Mouse (Mus musculus): ENCODE data around the gene Wdr63. TPM values are rescaled to one million over a fixed set of nuclear protein-coding genes. Genes with fewer than 3 reads are reported as not detected.

Gene Wdr63
- polyA plus RNA-seq, 1 experiment from 2014 or later: not detected

DNA sequence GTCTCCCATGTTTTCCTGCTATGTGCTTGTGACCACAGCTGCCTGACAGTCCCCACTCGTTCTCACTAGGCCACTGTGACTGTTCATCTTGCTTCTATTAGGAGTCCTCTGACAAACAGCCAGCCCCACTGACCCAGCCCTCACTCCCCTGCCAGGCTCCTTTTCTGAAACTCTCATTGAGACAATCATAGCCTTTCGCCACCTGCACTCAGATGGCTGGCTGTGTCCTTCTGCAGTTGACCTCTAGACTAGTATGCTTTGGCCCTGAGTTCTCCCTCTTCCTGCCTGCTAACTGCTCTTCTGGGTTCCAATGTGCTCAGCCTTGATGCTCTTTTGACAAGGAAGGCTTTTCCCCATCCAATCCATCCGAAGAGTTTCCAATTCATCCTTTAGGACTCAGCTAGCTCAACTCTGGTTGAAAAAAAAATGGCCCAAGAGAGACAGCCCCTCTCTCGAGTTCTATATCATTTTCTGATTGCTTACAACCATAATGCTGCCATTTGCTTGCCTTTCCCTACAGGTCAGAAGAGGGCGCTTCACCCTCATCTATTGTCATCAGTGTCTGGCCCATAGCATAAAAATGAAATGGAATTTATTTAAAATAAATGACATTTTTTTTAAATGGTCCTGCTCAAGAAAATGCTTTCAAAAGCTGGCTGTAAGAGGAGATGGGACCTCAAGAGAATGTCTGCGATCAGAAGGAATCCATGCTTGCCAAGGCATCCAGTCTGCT is 54.7 kb downstream of the Wdr63 start:
- Histone ChIP-seq H3K4me2 (no peak overlapping the region), H3K27ac (ENCODE audit: poor library complexity, severe bottlenecking) (no peak overlapping the region), H3K4me1 (replicated peaks) (peaks cover 35% of the 10 kb centered on the region), H3K36me3 (no peaks in the 10 kb centered on the region), H3K9me3 (replicated peaks) (no peaks in the 10 kb centered on the region), H3K4me3 (no peak overlapping the region), H3K27me3 (replicated peaks) (no peaks in the 10 kb centered on the region), H3K9ac (no peak overlapping the region)
- no peak for ATAC-seq (ENCODE audit: insufficient number of reproducible peaks, low FRiP score)
- WGBS: 53% methylated on average over 6 of the region's 6 CpGs

DNA sequence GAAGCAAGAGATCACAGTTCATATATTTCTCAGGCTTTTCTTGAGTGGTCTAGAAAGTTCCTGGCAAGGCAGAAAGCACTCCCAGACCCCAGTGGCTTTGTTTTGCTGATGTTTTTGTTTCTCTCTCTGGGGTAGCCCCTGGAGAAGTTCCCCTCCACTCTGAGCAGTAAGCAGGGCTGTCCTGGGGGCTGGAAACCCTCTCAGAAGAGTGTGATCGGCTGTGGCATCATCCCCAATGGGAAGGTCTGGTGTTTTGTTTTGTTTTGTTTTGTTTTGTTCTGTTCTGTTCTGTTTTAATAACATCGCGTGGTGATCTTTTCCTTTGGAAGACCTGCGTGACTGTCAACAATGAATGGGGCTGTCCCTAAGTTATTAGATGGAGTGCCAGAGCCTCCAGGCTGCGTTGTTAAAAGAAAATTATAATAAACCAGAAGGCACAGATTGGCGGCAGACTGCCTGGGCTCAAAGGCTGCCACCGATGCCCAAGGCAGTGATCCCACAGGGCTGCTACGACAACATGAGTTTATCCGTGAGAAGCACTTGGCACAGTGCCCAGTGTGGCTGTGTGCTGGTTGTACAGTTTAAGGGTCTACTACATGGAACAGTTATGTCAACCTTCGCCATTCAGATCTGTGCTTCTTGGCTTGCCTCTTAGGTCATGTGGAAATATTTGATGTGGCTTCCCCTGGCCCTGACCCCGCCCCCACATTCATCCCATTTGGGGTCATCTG is 56.5 kb downstream of the Wdr63 start:
- Histone ChIP-seq H3K4me1 (replicated peaks) (peaks cover 51% of the 10 kb centered on the region), H3K27ac (ENCODE audit: poor library complexity, severe bottlenecking) (no peak overlapping the region; the same call in 1 of the 2 replicates), H3K27me3 (replicated peaks) (no peaks in the 10 kb centered on the region), H3K36me3 (no peaks in the 10 kb centered on the region), H3K9ac (peak overlapping the region; percentile 27; the same call in 1 of the 2 replicates), H3K4me3 (no peak overlapping the region), H3K9me3 (replicated peaks) (no peaks in the 10 kb centered on the region), H3K4me2 (peak overlapping the region; percentile 1; the same call in 1 of the 2 replicates)
- 50% methylated on average over 11 of the region's 11 CpGs for WGBS
- ATAC-seq (ENCODE audit: insufficient number of reproducible peaks, low FRiP score): peak; percentile 29; the same call in 1 of the 2 replicates

DNA sequence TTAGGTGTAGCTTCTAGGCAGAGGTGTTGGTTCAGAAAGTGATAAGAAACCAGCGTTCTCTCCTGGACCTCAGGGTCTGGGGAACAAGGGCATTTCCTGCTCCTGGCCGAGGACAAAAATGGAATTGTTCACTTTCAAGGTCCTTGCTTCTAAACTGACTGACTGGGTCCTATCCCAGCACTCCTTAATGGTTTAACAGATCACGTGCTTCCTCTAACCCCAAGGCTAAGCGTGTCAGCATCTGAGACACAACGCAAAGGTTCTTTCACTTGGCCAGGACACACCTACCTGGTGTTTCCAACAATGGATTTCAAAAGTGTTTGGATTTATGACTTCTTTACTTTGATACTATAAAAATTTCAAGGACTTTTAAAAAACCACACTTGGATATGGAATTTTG is 58.0 kb downstream of the Wdr63 start:
- Histone ChIP-seq H3K27me3 (replicated peaks) (no peaks in the 10 kb centered on the region), H3K4me2 (no peak overlapping the region), H3K9ac (no peak overlapping the region), H3K27ac (ENCODE audit: poor library complexity, severe bottlenecking) (no peak overlapping the region), H3K9me3 (replicated peaks) (no peaks in the 10 kb centered on the region), H3K4me3 (no peak overlapping the region), H3K36me3 (no peaks in the 10 kb centered on the region), H3K4me1 (replicated peaks) (peaks cover 57% of the 10 kb centered on the region)
- WGBS: 66% methylated on average over 5 of the region's 5 CpGs
- ATAC-seq (ENCODE audit: insufficient number of reproducible peaks, low FRiP score): no peak

DNA sequence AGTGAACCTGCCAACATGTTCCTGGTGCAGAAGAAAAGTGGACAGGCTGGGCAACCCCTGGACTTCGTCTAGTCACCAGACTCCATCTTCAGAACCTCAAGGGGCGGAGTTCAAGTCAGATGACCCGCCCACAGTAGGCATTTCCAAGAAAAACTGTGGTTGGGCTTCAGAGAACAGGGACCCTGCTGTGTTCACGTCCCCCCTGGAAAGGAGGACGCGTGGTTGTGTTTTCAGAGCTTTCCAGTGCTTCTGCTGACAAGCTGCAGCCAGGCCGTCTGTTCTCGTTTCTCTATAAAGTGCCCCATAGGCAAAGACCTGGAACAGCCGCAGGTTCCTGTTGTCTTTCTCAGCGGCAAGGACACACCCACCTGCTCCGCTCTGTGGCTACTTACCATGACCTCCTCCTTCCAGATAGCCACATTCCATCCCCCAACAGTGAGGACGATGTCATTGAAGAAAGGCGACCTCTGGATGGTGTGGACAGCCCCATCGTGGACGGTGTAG is 60.2 kb downstream of the Wdr63 start:
- Histone ChIP-seq H3K27me3 (replicated peaks) (no peaks in the 10 kb centered on the region), H3K27ac (ENCODE audit: poor library complexity, severe bottlenecking) (peak overlapping the region; percentile 53)

DNA sequence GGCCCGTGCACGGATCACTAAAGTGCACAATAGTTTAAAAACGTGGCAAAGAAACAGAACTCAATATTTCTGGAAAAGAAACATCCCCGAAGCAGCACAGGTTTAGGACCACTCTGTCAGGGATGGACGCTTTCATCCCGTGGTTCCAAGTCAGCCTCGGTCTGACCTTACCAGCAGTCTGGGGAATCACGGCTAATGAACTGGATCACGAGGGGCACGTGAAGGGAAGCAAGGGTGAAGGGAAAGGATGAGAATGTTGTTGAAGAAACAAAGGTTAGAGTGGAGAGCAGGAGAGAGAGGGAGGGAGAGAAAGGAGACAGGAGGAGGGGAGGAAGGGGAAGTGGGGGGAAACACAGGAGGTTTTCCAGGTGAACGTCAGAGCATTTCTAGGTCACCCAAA is 61.9 kb downstream of the Wdr63 start:
- no peak for ATAC-seq (ENCODE audit: insufficient number of reproducible peaks, low FRiP score)
- WGBS: 80% methylated on average over 11 of the region's 11 CpGs
- H3K27me3 ChIP-seq (replicated peaks): no peaks in the 10 kb centered on the region
- H3K4me2 ChIP-seq: no peak overlapping the region
- H3K9me3 ChIP-seq (replicated peaks): no peaks in the 10 kb centered on the region
- no peaks in the 10 kb centered on the region for H3K36me3 ChIP-seq
- no peak overlapping the region for H3K9ac ChIP-seq
- H3K4me3 ChIP-seq: no peak overlapping the region
- peaks cover 52% of the 10 kb centered on the region for H3K4me1 ChIP-seq (replicated peaks)
- no peak overlapping the region for H3K27ac ChIP-seq (ENCODE audit: poor library complexity, severe bottlenecking)

More for the DNA sequence above, 60.2 kb downstream of the Wdr63 start:
- 10% methylated on average over 15 of the region's 15 CpGs for WGBS
- H3K9me3 ChIP-seq (replicated peaks): no peaks in the 10 kb centered on the region
- H3K36me3 ChIP-seq: no peaks in the 10 kb centered on the region
- H3K4me3 ChIP-seq: peak overlapping the region; percentile 12; the same call in 1 of the 2 replicates
- H3K9ac ChIP-seq: no peak overlapping the region
- peaks cover 60% of the 10 kb centered on the region for H3K4me1 ChIP-seq (replicated peaks)
- peak overlapping the region; percentile 53 for H3K4me2 ChIP-seq
- peak; percentile 72 for ATAC-seq (ENCODE audit: insufficient number of reproducible peaks, low FRiP score)

DNA sequence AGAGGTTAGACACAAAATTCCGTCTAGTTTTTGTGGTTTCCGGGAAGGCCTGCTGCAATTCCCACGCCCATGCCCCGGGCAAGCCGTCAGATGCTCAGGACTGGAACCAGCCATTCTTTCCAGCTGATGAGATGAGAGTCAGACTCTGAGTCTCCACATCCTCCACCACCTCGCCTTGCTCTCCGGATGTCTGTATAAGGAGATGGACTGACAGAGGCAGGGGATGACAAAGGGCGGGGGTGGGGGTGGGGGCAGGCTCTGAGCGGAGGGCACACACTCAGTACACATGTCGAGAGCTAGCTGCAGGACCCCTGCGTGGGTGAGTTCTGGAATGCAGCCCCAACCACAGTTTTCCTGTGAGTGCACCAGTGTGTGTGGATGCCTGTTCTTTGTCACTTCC is 63.0 kb downstream of the Wdr63 start:
- H3K9me3 ChIP-seq (replicated peaks): no peaks in the 10 kb centered on the region
- H3K4me1 ChIP-seq (replicated peaks): peaks cover 49% of the 10 kb centered on the region
- H3K4me2 ChIP-seq: peak overlapping the region; percentile 51
- H3K9ac ChIP-seq: no peak overlapping the region
- no peaks in the 10 kb centered on the region for H3K36me3 ChIP-seq
- no peak overlapping the region for H3K4me3 ChIP-seq
- WGBS: 20% methylated on average over 11 of the region's 11 CpGs
- ATAC-seq (ENCODE audit: insufficient number of reproducible peaks, low FRiP score): peak; percentile 79
- H3K27ac ChIP-seq (ENCODE audit: poor library complexity, severe bottlenecking): peak overlapping the region; percentile 61
- H3K27me3 ChIP-seq (replicated peaks): no peaks in the 10 kb centered on the region

DNA sequence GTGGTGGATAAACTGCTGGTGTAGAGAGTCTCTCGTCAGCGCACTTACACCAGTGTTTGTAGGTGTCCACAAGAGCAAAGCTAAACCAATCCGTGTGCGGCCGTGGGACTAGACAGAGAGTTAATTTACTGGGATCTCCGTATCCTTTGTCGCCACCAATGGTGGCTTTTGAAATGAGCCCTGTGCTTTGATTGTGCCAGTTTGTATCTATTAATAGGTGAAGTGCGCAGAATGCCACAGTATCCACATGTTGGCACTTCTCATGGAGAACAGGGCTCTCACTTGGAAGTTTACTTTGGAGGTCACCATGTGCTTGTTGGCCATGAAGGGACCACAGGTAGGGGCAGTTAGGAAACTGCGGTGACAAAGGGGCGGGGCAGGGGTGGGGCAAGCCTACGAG is 66.5 kb downstream of the Wdr63 start:
- Histone ChIP-seq H3K27me3 (replicated peaks) (no peaks in the 10 kb centered on the region), H3K4me3 (no peak overlapping the region), H3K9me3 (replicated peaks) (no peaks in the 10 kb centered on the region; the same call in 1 of the 2 replicates), H3K27ac (ENCODE audit: poor library complexity, severe bottlenecking) (no peak overlapping the region), H3K4me2 (no peak overlapping the region), H3K4me1 (replicated peaks) (peaks cover 31% of the 10 kb centered on the region), H3K36me3 (no peaks in the 10 kb centered on the region), H3K9ac (no peak overlapping the region)
- no peak for ATAC-seq (ENCODE audit: insufficient number of reproducible peaks, low FRiP score)
- WGBS: 89% methylated on average over 11 of the region's 11 CpGs

DNA sequence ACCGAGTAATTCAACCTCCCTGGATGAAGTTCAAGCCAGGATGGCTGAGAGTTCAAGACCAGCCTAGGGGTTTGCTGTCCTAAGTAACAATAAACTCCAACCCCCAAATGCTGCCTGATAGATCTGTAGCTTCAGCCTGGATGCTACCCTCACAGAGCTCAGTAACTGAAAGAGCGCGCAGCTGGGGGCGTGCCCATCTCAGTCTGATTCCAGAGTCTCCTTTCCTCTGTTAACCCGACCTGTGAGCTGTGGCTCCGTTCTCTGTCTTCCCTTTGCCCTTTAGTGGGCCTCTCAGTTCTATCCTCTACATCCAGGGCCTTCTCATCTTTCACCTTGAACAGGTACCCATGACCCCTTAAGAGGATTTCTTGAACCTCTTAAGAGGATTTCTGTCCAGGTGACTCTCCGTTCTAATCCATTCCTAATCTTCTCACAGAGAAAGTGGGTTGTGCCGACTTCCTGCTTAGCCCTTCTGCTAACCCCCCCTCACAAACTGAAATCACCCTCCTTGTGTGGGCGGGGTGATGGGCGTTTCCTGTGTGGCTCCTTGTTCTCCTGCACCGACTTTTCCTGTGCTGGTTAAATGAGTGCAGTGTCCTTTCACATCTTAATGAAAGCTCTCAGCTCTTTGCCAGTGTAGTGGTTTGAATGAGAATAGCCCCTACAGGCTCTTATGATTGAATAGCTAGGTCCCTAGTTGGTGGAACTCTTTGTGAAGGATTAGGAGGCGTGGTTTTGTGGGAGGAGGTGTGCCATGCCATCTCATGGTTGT is 68.6 kb downstream of the Wdr63 start:
- H3K9me3 ChIP-seq (replicated peaks): no peaks in the 10 kb centered on the region; the same call in 1 of the 2 replicates
- 67% methylated on average over 12 of the region's 12 CpGs for WGBS
- no peak for ATAC-seq (ENCODE audit: insufficient number of reproducible peaks, low FRiP score)

DNA sequence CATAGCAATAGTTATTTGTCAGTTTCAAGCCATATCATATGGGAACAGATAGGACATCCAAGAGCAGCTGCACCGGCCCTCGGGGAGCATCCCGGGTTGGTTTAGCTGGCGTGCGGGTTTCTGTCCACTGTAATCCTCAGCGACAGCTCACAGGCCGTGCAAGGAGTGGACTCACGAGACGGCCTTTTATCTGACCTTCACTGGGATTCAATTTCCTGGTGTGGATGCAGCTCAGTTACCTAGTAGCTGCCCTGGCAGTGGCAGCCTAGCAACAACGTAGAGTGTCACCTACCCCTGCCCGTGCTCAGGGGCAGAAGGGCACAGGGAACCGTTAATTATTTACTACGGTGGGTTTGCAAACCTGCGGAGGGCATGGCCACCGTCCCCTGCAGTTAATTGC is 70.0 kb downstream of the Wdr63 start:
- H3K36me3 ChIP-seq: no peaks in the 10 kb centered on the region
- H3K4me3 ChIP-seq: no peak overlapping the region
- no peak overlapping the region for H3K27ac ChIP-seq (ENCODE audit: poor library complexity, severe bottlenecking)
- H3K4me2 ChIP-seq: no peak overlapping the region
- H3K9me3 ChIP-seq (replicated peaks): peaks cover 3% of the 10 kb centered on the region; the same call in 1 of the 2 replicates
- H3K4me1 ChIP-seq (replicated peaks): peaks cover 17% of the 10 kb centered on the region
- 42% methylated on average over 15 of the region's 15 CpGs for WGBS
- ATAC-seq (ENCODE audit: insufficient number of reproducible peaks, low FRiP score): no peak
- no peaks in the 10 kb centered on the region for H3K27me3 ChIP-seq (replicated peaks)
- no peak overlapping the region for H3K9ac ChIP-seq

More for the DNA sequence above, 68.6 kb downstream of the Wdr63 start:
- Histone ChIP-seq H3K9ac (no peak overlapping the region), H3K4me3 (no peak overlapping the region), H3K4me1 (replicated peaks) (peaks cover 19% of the 10 kb centered on the region), H3K27me3 (replicated peaks) (no peaks in the 10 kb centered on the region), H3K36me3 (no peaks in the 10 kb centered on the region), H3K27ac (ENCODE audit: poor library complexity, severe bottlenecking) (no peak overlapping the region), H3K4me2 (no peak overlapping the region)

DNA sequence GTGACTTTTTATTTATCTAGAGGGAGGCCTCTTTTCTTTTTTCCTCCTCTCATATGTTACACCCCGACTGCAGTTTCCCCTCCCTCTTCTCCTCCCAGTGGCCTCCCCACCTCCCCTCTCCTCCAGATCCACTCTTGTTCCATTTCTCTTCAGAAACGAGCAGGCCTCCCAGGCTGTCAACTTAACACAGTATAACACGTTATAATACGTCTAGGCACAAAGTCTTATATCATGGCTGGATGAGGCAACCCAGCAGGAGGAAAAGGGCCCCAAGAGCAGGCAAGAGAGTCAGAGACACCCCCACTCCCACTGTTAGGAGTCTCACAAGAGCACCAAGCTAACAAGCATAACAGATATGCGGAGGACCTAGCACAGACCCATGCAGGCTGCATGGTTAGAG is 75.0 kb downstream of the Wdr63 start:
- H3K9me3 ChIP-seq (replicated peaks): peaks cover 4% of the 10 kb centered on the region; the same call in 1 of the 2 replicates
- WGBS: 92% methylated on average over 5 of the region's 5 CpGs
- no peak for ATAC-seq (ENCODE audit: insufficient number of reproducible peaks, low FRiP score)

More for the DNA sequence above, 75.0 kb downstream of the Wdr63 start:
- no peak overlapping the region for H3K27ac ChIP-seq (ENCODE audit: poor library complexity, severe bottlenecking)
- no peaks in the 10 kb centered on the region for H3K36me3 ChIP-seq
- no peak overlapping the region for H3K4me3 ChIP-seq
- H3K9ac ChIP-seq: no peak overlapping the region
- H3K4me2 ChIP-seq: no peak overlapping the region
- no peaks in the 10 kb centered on the region for H3K27me3 ChIP-seq (replicated peaks)
- H3K4me1 ChIP-seq (replicated peaks): peaks cover 18% of the 10 kb centered on the region
